Mouse (Mus musculus) urinary bladder, postnatal 25 days (tissue): ENCODE data around the gene Phldb2.

ENCODE experiments used
- DNase-seq: peaks from one replicate; pipeline ENCODE4 v3.0.0; 2022; ENCODE audit warnings: low spot score

The Phldb2 gene

DNA sequence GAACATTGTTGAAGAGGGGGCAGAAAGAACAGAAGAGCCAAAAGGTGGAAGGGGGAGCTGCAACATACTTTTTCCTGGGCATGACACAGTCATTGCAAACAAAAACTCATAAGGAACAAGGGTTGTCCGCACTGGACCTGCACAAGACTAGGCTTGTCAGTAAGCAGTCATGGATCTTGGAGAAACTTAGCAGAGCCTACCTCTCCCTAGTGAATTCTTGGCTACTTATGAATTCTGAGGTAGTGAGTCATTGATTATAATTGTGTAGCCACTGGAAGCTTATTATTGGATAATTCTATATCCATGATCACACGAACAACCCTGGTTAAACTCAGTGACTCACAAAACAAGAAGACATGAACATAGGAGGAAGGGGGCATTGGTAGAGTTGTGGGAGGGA lies 7.1 kb downstream of the Phldb2 start:
- DNase-seq, result no peak

- DNase-seq, result no peak
These were observed 7.7 kb downstream of the Phldb2 start for GRCm38 (mm10) chr16:45945649-45946048.

- no peak for DNase-seq
These were observed 8.2 kb downstream of the Phldb2 start for GRCm38 (mm10) chr16:45945174-45945631.

DNA sequence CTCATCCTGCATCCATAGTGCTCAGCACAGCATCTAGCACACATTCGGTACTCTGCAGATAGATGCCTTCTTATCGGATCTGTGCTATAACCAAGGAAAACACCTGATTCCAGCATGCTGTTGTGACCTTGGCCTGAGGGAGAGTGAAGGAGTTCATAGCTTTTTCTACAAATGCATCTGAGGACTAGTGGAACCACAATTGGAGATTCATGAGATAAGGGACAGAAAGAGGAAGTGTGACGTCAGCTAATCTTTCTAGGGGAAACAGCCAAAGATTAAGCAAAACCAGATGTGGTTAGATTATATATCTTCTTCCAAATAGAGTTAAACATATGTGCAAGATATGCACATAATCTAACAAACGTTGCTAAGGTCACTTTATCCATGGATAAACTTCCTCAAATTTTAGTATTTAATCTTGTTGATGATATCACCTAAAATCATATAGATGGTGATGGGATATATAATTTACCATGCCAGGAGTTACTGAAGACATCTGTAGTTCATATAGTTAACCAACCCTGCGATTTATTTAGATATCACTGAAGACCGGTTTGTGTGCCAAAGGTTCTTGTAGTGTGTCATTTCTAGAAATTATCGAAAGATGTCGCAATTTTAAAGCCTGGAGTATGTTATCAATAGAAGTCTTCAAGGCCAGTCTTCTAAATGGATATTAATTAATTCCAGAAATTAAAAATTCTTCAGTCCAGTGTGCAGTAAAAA lies 11.1 kb downstream of the Phldb2 start:
- no peak for DNase-seq

DNA sequence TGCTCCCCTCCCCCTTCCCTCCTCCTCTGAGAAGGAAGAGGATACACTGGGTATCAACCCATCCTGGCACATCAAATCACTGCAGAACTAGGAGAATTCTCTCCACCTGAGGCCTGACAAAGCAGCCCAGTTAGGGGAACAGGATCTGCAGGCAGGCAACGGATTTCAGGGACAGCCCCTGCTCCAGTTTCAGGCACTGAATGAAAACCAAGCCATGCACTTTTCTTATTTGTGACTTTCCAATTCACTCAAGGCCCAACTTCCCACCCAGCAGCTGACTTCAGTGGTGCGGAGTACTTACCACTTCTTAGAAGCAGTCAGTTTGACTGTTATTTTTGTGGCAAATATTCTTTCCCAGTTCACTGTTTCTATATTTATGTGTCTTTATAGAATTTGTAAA lies 12.7 kb downstream of the Phldb2 start:
- DNase-seq, result no peak

GRCm38 (mm10) chr16:45939436-45939835 lies 14.0 kb downstream of the Phldb2 start:
- DNase-seq, result no peak

GRCm38 (mm10) chr16:45937381-45937780 lies 16.0 kb downstream of the Phldb2 start:
- DNase-seq, result no peak

DNA sequence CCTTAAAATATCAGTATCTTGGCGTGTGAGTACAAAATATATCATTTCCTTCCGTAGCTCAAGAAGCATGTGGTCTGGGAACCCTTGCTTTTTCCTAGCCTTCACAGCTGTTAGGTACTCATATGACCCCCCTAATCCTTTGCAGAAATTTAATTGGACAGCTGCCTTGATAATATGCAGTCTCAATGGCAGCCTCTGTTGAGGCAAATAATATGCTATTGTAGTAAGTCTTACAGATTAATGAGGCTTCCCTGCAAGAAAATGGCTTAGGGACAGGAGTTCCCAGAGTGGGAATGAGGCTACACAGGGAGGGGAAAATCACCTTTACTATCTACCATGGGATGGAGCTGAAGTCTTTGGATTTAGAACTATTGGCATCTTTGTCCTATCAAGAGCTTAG lies 16.9 kb downstream of the Phldb2 start:
- no peak for DNase-seq

- DNase-seq, result no peak
These were observed 17.4 kb downstream of the Phldb2 start for GRCm38 (mm10) chr16:45935956-45936483.

DNA sequence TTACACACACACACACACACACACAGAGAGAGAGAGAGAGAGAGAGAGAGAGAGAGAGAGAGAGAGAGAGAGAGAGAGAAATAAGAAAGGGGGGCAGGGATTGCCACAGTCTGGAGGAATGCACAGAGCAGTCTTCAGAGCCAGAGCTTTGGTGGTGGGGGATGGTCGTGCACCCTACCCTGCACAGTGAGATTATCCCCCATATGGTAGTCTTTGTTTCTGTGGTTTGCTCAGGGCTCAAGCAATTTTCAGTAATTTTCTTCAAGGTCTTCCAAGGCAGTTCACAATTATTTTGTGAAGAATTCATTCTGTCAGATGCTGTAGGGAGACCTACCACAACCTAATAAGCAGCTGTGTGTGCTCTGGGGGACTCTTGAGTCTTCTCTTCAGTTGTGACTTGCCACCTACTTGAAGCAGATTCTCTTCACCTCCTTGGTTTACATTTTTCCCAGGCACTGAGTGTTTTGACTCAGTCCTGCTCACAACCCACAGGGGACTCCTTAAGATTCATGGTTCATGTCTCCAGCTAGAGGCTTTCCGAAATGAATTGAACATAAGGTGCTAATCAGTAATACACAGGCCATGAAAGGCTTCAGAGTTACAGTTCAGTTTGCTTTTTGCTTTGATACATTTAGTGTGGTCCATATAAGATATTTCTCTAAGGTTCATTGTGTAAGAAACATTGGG lies 18.5 kb downstream of the Phldb2 start:
- DNase-seq, result no peak

DNA sequence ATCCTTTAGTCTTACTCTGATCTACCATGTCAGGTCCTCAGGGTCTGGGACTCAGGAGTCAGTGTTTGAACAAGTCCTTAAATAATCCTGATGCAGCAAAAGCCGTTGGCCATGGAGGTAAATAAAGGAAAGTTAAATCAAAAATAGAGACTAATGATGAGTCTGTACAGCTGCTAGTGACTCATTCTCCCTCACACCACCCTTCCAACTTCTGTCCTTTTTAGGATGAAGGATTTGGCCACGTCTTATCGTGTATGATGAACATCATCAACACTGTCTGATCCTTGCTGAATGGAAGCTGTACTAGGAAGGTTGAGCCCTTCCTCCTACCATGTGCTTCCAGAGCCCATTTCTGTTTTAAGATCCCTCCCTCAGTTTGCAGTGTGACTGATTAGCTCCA lies 23.1 kb downstream of the Phldb2 start:
- DNase-seq, result no peak

- no peak for DNase-seq
These were observed 25.3 kb downstream of the Phldb2 start for GRCm38 (mm10) chr16:45928090-45928489.

GRCm38 (mm10) chr16:45927601-45928000 lies 25.8 kb downstream of the Phldb2 start:
- no peak for DNase-seq

- no peak for DNase-seq
These were observed 26.5 kb downstream of the Phldb2 start for GRCm38 (mm10) chr16:45926875-45927274.

DNA sequence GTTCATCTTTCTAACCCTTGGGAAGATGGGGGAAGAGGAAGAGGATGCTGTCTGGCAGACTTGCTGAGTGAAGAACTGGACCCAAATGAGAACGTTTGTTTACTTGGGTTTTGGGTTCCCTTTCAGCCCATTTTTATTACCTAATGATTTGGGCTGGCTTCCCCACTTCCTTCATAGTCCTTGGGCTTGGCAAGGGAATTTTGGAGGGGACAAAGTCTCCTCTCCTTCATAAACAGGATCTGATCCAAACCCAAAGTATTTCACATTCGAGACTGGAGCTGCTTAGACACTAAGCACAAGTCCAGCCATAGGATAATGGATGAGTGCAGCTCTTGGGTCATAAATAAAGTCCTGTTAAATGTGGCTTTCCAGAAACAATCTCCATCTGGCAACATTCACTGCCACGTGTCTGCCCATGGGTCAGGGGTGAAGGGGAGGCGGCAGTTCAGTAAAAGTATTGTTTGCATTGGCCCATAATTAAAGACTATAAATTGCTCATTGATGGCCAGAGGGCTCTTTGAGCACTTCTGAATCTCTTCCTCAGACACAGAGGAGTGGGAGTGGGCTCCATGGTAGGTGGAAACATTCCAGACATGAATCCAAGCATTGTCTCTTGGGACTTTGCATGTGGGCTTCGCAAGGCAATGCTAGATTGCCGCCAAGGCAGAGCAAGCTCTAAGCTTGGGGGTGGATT lies 29.5 kb downstream of the Phldb2 start:
- DNase-seq, result no peak

GRCm38 (mm10) chr16:45922546-45923229 lies 30.7 kb downstream of the Phldb2 start:
- DNase-seq, result no peak

GRCm38 (mm10) chr16:45919572-45919971 lies 33.8 kb downstream of the Phldb2 start:
- DNase-seq, result no peak

DNA sequence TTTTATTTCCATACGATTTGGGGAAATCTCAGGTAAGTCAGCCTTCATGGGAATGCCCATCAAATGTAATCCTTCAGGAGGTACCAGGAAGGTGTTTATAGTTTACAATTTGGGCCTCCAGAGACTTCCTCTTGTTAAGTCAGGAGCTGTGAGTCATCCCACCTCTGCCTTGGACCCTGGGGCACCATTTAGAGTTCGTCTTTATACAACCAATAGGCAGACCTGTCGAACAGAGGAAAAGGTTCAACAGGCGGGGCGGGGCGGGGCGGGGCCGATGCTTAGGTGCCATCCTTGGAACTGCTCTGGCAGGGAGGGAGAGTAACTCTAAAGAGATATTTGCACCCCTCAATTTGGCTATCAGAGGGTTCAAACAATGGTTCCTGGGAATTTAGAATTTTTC lies 49.8 kb downstream of the Phldb2 start:
- no peak for DNase-seq

DNA sequence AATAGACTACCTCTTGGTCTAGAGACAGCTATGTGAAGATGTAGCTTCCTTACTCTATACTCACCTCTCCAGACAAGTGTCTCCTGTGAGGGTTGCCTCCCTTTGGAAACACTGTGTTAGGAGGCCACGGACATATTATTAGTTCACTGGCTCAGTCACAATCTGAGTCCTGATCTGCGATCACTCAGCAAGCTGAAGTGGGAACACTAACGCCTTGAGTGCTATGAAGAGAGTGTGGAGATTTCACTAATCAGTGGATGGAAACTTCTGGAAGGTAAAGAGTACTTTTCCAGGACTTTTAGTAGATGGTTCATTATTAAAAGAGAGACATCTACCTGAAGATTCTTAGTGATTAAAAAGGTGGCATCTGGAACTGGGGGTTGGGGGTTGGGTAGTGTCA lies 54.9 kb downstream of the Phldb2 start:
- no peak for DNase-seq

DNA sequence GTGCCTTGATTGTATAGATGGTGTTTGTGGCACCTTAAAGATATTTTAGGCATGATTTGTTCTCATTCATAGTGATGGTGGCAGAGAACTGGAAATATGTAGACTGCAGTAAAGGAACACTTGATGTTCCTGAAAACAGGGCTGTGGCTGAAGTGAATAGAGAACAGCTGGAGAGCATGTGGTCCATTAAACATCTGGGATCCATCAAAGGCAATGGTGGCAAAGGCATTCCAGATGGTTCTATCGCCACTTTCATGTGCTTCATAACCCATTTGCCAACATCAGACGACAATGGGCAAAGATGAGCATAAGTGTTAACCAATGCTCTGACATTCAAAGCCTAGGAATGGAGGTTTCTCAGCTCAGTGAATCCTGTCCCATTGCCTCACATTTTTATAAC lies 56.8 kb downstream of the Phldb2 start:
- no peak for DNase-seq

DNA sequence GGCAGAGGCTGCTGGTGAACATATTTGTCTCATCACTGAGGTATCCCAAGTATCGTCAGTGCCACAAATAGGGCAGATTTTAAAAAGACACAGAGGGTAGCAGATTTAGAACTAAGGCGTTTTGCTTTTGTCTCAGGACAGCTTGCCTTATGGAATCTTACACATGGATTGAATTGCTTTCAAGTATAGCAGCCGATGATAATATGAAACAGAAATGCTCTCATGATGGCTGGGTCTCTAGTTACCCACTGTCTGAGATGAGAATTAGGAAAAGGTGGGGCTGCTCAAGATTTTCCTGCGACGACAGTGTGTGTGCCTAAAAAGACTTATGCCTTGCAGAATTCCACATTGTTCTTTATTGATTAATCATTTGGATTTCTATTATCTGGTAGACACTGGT lies 58.4 kb downstream of the Phldb2 start:
- no peak for DNase-seq

GRCm38 (mm10) chr16:45893796-45894195 lies 59.6 kb downstream of the Phldb2 start:
- DNase-seq, result no peak
